Mouse (Mus musculus): ENCODE measurements around the gene Gm11236. TPM values are rescaled to one million over a fixed set of nuclear protein-coding genes. Genes with fewer than 3 reads are reported as not detected.
"Not testable (repeated sequence)": the region's sequence is repeated elsewhere in the genome, so short reads cannot be mapped to it uniquely, and the experiment has no call there.

Gene Gm11236
- not detected in 2 replicates for polyA plus RNA-seq (2015; fragmentation: Nextera tagmentation; extraction: Ambion mirVana)

- H3K4me2 ChIP-seq (ENCODE audit: low read length); H3K27ac ChIP-seq (ENCODE audit: low read length); H3K4me1 ChIP-seq (ENCODE audit: control insufficient read depth, insufficient read depth, low read length); ATAC-seq; H3K27me3 ChIP-seq (ENCODE audit: control insufficient read depth, insufficient read depth, low read depth, low read length); H3K9me3 ChIP-seq (replicated peaks; ENCODE audit: control insufficient read depth, low read length, poor library complexity, severe bottlenecking); H3K36me3 ChIP-seq (ENCODE audit: control insufficient read depth, insufficient read depth, low read length); H3K4me3 ChIP-seq (ENCODE audit: low read depth, low read length); H3K9ac ChIP-seq (ENCODE audit: low read depth, low read length): not testable (repeated sequence)
- WGBS = no CpG with 5 or more reads among the region's 4 CpGs
These were observed at the start of gene Gm11236 for GRCm38 (mm10) chr4:73637821-73638220. TSS of gene Gm11236 (plus strand) at chr4:73638121.

- H3K4me2 ChIP-seq (ENCODE audit: low read length) = no peak overlapping the region
- ATAC-seq = peak; percentile 90
- H3K27me3 ChIP-seq (ENCODE audit: control insufficient read depth, insufficient read depth, low read depth, low read length) = no peaks in the 10 kb centered on the region
- no peak overlapping the region for H3K9ac ChIP-seq (ENCODE audit: low read depth, low read length)
- H3K9me3 ChIP-seq (replicated peaks; ENCODE audit: control insufficient read depth, low read length, poor library complexity, severe bottlenecking) = no peaks in the 10 kb centered on the region
- no peaks in the 10 kb centered on the region for H3K4me1 ChIP-seq (ENCODE audit: control insufficient read depth, insufficient read depth, low read length)
- no peak overlapping the region for H3K27ac ChIP-seq (ENCODE audit: low read length)
- H3K4me3 ChIP-seq (ENCODE audit: low read depth, low read length) = no peak overlapping the region
- no peaks in the 10 kb centered on the region for H3K36me3 ChIP-seq (ENCODE audit: control insufficient read depth, insufficient read depth, low read length)
- 8% methylated on average over 3 of the region's 3 CpGs for WGBS
These were observed 38.7 kb upstream of the Gm11236 start for GRCm38 (mm10) chr4:73599248-73599647.

- H3K27ac ChIP-seq (ENCODE audit: low read length); H3K4me3 ChIP-seq (ENCODE audit: low read depth, low read length); H3K9ac ChIP-seq (ENCODE audit: low read depth, low read length); H3K9me3 ChIP-seq (replicated peaks; ENCODE audit: control insufficient read depth, low read length, poor library complexity, severe bottlenecking); H3K4me1 ChIP-seq (ENCODE audit: control insufficient read depth, insufficient read depth, low read length); ATAC-seq; H3K27me3 ChIP-seq (ENCODE audit: control insufficient read depth, insufficient read depth, low read depth, low read length); H3K4me2 ChIP-seq (ENCODE audit: low read length); H3K36me3 ChIP-seq (ENCODE audit: control insufficient read depth, insufficient read depth, low read length): not testable (repeated sequence)
- no CpG with 5 or more reads among the region's 3 CpGs for WGBS
These were observed 30.3 kb upstream of the Gm11236 start, which contains the start of gene Gm11238 for GRCm38 (mm10) chr4:73607581-73607980. TSS of gene Gm11238 (plus strand) at chr4:73607881.

GRCm38 (mm10) chr4:73622684-73623083, 15.2 kb upstream of the Gm11236 start, which contains the start of gene Gm11237:
TSS of gene Gm11237 (plus strand) at chr4:73622984.
- no CpG with 5 or more reads among the region's 3 CpGs for WGBS

GRCm38 (mm10) chr4:73661864-73662263, 23.9 kb downstream of the Gm11236 start:
- H3K4me3 ChIP-seq (ENCODE audit: low read depth, low read length); H3K4me1 ChIP-seq (ENCODE audit: control insufficient read depth, insufficient read depth, low read length); H3K9me3 ChIP-seq (replicated peaks; ENCODE audit: control insufficient read depth, low read length, poor library complexity, severe bottlenecking); H3K4me2 ChIP-seq (ENCODE audit: low read length); H3K27ac ChIP-seq (ENCODE audit: low read length); H3K36me3 ChIP-seq (ENCODE audit: control insufficient read depth, insufficient read depth, low read length); H3K9ac ChIP-seq (ENCODE audit: low read depth, low read length); H3K27me3 ChIP-seq (ENCODE audit: control insufficient read depth, insufficient read depth, low read depth, low read length); ATAC-seq: not testable (repeated sequence)
- WGBS = 82% methylated on average over 4 of the region's 4 CpGs

More at GRCm38 (mm10) chr4:73622684-73623083, 15.2 kb upstream of the Gm11236 start, which contains the start of gene Gm11237:
- H3K9me3 ChIP-seq (replicated peaks; ENCODE audit: control insufficient read depth, low read length, poor library complexity, severe bottlenecking); H3K9ac ChIP-seq (ENCODE audit: low read depth, low read length); H3K27me3 ChIP-seq (ENCODE audit: control insufficient read depth, insufficient read depth, low read depth, low read length); H3K4me2 ChIP-seq (ENCODE audit: low read length); H3K36me3 ChIP-seq (ENCODE audit: control insufficient read depth, insufficient read depth, low read length); ATAC-seq; H3K27ac ChIP-seq (ENCODE audit: low read length); H3K4me3 ChIP-seq (ENCODE audit: low read depth, low read length); H3K4me1 ChIP-seq (ENCODE audit: control insufficient read depth, insufficient read depth, low read length): not testable (repeated sequence)

- WGBS = no CpG with 5 or more reads among the region's 4 CpGs
- not testable (repeated sequence) for ATAC-seq; H3K27ac ChIP-seq (ENCODE audit: low read length)
These were observed 30.1 kb downstream of the Gm11236 start, which contains the start of gene Gm11239 for GRCm38 (mm10) chr4:73668054-73668453. TSS of gene Gm11239 (plus strand) at chr4:73668354.

GRCm38 (mm10) chr4:73683216-73683615, 45.3 kb downstream of the Gm11236 start, which contains the start of gene Gm428:
TSS of gene Gm428 (plus strand) at chr4:73683516.
- WGBS = no CpG with 5 or more reads among the region's 4 CpGs
- H3K4me2 ChIP-seq (ENCODE audit: low read length); H3K27ac ChIP-seq (ENCODE audit: low read length); H3K27me3 ChIP-seq (ENCODE audit: control insufficient read depth, insufficient read depth, low read depth, low read length); H3K36me3 ChIP-seq (ENCODE audit: control insufficient read depth, insufficient read depth, low read length); H3K4me1 ChIP-seq (ENCODE audit: control insufficient read depth, insufficient read depth, low read length); H3K4me3 ChIP-seq (ENCODE audit: low read depth, low read length); H3K9me3 ChIP-seq (replicated peaks; ENCODE audit: control insufficient read depth, low read length, poor library complexity, severe bottlenecking); H3K9ac ChIP-seq (ENCODE audit: low read depth, low read length); ATAC-seq: not testable (repeated sequence)

More at GRCm38 (mm10) chr4:73668054-73668453, 30.1 kb downstream of the Gm11236 start, which contains the start of gene Gm11239:
- not testable (repeated sequence) for H3K9me3 ChIP-seq (replicated peaks; ENCODE audit: control insufficient read depth, low read length, poor library complexity, severe bottlenecking); H3K27me3 ChIP-seq (ENCODE audit: control insufficient read depth, insufficient read depth, low read depth, low read length); H3K36me3 ChIP-seq (ENCODE audit: control insufficient read depth, insufficient read depth, low read length); H3K4me3 ChIP-seq (ENCODE audit: low read depth, low read length); H3K4me2 ChIP-seq (ENCODE audit: low read length); H3K9ac ChIP-seq (ENCODE audit: low read depth, low read length); H3K4me1 ChIP-seq (ENCODE audit: control insufficient read depth, insufficient read depth, low read length)

Other genes with a start within 250 kb of the Gm11236 start
- gene Gm11487, start 233.0 kb upstream of the Gm11236 start, polyA plus RNA-seq (2015; fragmentation: Nextera tagmentation; extraction: Ambion mirVana) = not detected in 2 replicates
- gene Gm11238, start 30.2 kb upstream of the Gm11236 start, polyA plus RNA-seq (2015; fragmentation: Nextera tagmentation; extraction: Ambion mirVana) = not detected in 2 replicates
- not detected in 2 replicates for gene Gm11237, start 15.1 kb upstream of the Gm11236 start, polyA plus RNA-seq (2015; fragmentation: Nextera tagmentation; extraction: Ambion mirVana)
- gene Gm11239, start 30.2 kb downstream of the Gm11236 start, polyA plus RNA-seq (2015; fragmentation: Nextera tagmentation; extraction: Ambion mirVana) = not detected in 2 replicates
- not detected in 2 replicates for gene Gm428, start 45.4 kb downstream of the Gm11236 start, polyA plus RNA-seq (2015; fragmentation: Nextera tagmentation; extraction: Ambion mirVana)
- gene Rasef, start 152.9 kb downstream of the Gm11236 start, polyA plus RNA-seq (2015; fragmentation: Nextera tagmentation; extraction: Ambion mirVana) = 0.31 and 0.59 TPM in 2 replicates
- not detected in 2 replicates for gene Gm11758, start 238.1 kb downstream of the Gm11236 start, polyA plus RNA-seq (2015; fragmentation: Nextera tagmentation; extraction: Ambion mirVana)

All from midbrain, embryonic 16.5 days (tissue).